Mouse (Mus musculus): ENCODE data around the gene Oprl1.

Oprl1 gene

DNA sequence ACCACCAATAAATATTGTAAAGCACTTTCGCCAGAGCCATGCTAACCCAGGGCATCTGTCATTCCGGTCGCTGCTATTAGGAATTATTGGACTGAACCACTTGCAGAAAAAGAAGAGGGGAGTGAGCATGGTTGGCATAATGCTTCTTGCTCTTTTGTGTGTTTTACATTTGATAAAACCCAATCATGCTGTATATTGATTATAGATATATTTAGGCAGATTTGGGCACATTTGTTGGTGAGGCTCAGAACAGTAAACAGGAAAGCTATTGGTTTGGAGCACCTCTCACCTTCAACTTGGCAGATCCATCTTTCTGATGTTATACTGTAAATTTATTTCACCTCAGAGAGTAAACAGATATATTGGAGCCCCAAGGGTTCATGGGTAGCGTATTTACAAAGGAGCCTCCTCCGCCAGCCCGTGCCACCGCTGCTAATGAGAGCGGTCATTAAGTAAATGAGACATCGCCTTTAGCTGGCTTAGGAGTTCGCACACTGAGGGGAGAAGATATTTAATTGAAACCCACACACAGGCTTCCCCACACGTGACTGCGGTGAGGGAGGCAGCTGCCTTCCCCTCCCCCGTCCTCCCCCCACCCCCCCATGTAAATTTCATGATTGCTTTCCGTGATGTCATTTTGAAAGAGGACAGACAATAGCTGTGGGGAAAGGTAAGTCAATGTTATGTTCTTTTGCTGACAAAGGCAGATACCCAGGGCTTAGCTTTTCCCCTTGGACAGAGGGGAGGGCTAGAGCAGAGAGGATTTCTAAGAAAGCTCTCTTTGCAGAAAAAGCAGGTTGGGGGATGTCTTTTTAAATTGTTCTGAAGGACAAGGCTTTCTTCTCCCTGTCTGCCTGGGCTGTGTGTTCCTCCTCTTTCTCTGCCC is 52.1 kb downstream of the Oprl1 start:
- no peak for DNase-seq (ENCODE audit: low spot score)

DNA sequence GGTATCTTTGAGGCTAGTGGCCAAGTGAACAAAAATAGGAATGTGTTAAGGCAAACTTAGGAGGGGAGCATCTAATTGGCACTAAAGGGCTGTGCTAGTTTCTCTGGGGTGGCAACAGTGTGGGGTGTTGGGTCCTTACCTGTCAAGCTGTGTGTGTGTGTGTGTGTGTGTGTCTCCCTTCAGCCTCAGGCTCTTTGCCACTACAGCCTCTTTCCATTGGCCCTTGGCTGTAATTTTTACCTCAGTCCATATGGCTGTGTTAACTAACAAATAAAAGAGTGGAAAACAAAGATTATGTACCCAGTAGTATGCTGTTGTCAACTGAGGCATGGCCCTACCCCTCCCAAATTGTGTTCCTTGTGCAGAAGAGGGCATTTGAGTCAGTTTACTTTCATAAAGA is 53.6 kb downstream of the Oprl1 start:
- no peak for DNase-seq (ENCODE audit: low spot score)

GRCm38 (mm10) chr2:181769397-181769796 is 54.6 kb downstream of the Oprl1 start:
- no peak for DNase-seq (ENCODE audit: low spot score)
